Mouse (Mus musculus) MEL (cell line): ENCODE results near the gene Nos3. TPM values are rescaled to one million over a fixed set of nuclear protein-coding genes. Genes with fewer than 3 reads are reported as not detected.

Experiments
- DNase-seq: peaks from one replicate; pipeline ENCODE4 v3.0.0; 2011; ENCODE audit warnings: low read depth, low spot score
- H3K27ac ChIP-seq: 2 replicates; pipeline ENCODE4 v1.5.1; 2012; ENCODE audit warnings: low read depth, mild to moderate bottlenecking, control low read depth, low read length, moderate library complexity; ENCODE audit not compliant: control insufficient read depth
- H3K27me3 ChIP-seq, 2 experiments: fragments of 150-350 bp in 1 of 2; sonication (generic) in 1 of 2; 2 replicates each; pipeline ENCODE4 v1.6.1; 2012; ENCODE audit warnings: low read length in 2 of 2, mild to moderate bottlenecking in 2 of 2, improper control_type of control experiment in 1 of 2, moderate library complexity in 1 of 2; ENCODE audit not compliant: insufficient read depth in 2 of 2, control insufficient read depth in 1 of 2
- H3K36me3 ChIP-seq, 2 experiments: 2 replicates each; pipeline ENCODE4 v1.6.1; 2012 to 2014; ENCODE audit warnings: low read length in 2 of 2, improper control_type of control experiment in 1 of 2, inconsistent platforms in 1 of 2, mild to moderate bottlenecking in 1 of 2; ENCODE audit not compliant: insufficient read depth in 2 of 2, control insufficient read depth in 1 of 2
- H3K4me1 ChIP-seq, 2 experiments: fragments of 150-350 bp in 1 of 2; sonication (generic) in 1 of 2; 2 replicates each; pipeline ENCODE4 v1.6.1; 2012; ENCODE audit warnings: low read length in 2 of 2, improper control_type of control experiment in 1 of 2, mild to moderate bottlenecking in 1 of 2; ENCODE audit not compliant: insufficient read depth in 2 of 2, control insufficient read depth in 1 of 2
- H3K4me3 ChIP-seq, 2 experiments: fragments of 150-350 bp in 1 of 2; sonication (generic) in 1 of 2; 2 replicates each; pipeline ENCODE4 v1.5.1; 2012; ENCODE audit warnings: low read depth in 2 of 2, low read length in 2 of 2, mild to moderate bottlenecking in 2 of 2, moderate library complexity in 2 of 2, control low read depth in 1 of 2, improper control_type of control experiment in 1 of 2; ENCODE audit not compliant: control insufficient read depth in 1 of 2, insufficient read depth in 1 of 2
- H3K79me2 ChIP-seq: 2 replicates; pipeline ENCODE4 v1.6.1; 2012; ENCODE audit warnings: mild to moderate bottlenecking, low read length, moderate library complexity; ENCODE audit not compliant: control insufficient read depth, poor library complexity, insufficient read depth
- H3K9ac ChIP-seq: 2 replicates; pipeline ENCODE4 v1.6.1; 2012; ENCODE audit warnings: low read depth, mild to moderate bottlenecking, control low read depth, low read length, moderate library complexity; ENCODE audit not compliant: control insufficient read depth, poor library complexity, severe bottlenecking
- H3K9me3 ChIP-seq: fragments of 150-350 bp; sonication (generic); replicated peaks from 2 replicates; pipeline ENCODE4 v1.6.1; 2012; ENCODE audit warnings: mild to moderate bottlenecking, low read length, improper control_type of control experiment, moderate library complexity; ENCODE audit not compliant: insufficient read depth
- BHLHE40 ChIP-seq: IDR thresholded peaks from 2 replicates; pipeline ENCODE4 v1.6.1; 2012; ENCODE audit warnings: low read depth, mild to moderate bottlenecking, inconsistent platforms, low read length, improper control_type of control experiment, borderline replicate concordance
- CHD2 ChIP-seq: IDR thresholded peaks from 2 replicates; pipeline ENCODE4 v1.6.1; 2011; ENCODE audit warnings: low read length, improper control_type of control experiment
- CTCF ChIP-seq, 3 experiments: IDR thresholded peaks in 2 of 3; conservative IDR thresholded peaks in 1 of 3; 2 replicates each; pipeline ENCODE4 v1.5.1; 2011 to 2012; ENCODE audit warnings: low read length in 3 of 3, low read depth in 2 of 3, mild to moderate bottlenecking in 2 of 3, improper control_type of control experiment in 1 of 3, inconsistent platforms in 1 of 3, mixed read lengths in 1 of 3, moderate library complexity in 1 of 3; ENCODE audit not compliant: control insufficient read depth in 1 of 3, insufficient read depth in 1 of 3, poor library complexity in 1 of 3, severe bottlenecking in 1 of 3
- ELF1 ChIP-seq: IDR thresholded peaks from 2 replicates; pipeline ENCODE4 v1.6.1; 2014; ENCODE audit warnings: low read depth, mild to moderate bottlenecking, inconsistent platforms, low read length, improper control_type of control experiment, moderate library complexity
- EP300 ChIP-seq, 2 experiments: IDR thresholded peaks; 2 replicates each; pipeline ENCODE4 v1.6.1; 2011; ENCODE audit warnings: improper control_type of control experiment in 2 of 2, low read length in 2 of 2, low read depth in 1 of 2, mild to moderate bottlenecking in 1 of 2
- ETS1 ChIP-seq: IDR thresholded peaks from 2 replicates; pipeline ENCODE4 v1.6.1; 2012; ENCODE audit warnings: low read depth, mild to moderate bottlenecking, inconsistent platforms, low read length, improper control_type of control experiment, moderate library complexity
- GABPA ChIP-seq: IDR thresholded peaks from 2 replicates; pipeline ENCODE4 v1.6.1; 2012; ENCODE audit warnings: low read depth, mild to moderate bottlenecking, inconsistent platforms, low read length, improper control_type of control experiment, moderate library complexity
- GATA1 ChIP-seq: IDR thresholded peaks from 2 replicates; pipeline ENCODE4 v1.6.1; 2011; ENCODE audit warnings: low read depth, low read length, improper control_type of control experiment
- HCFC1 ChIP-seq: IDR thresholded peaks from 2 replicates; pipeline ENCODE4 v1.6.1; 2012; ENCODE audit warnings: low read depth, mild to moderate bottlenecking, inconsistent platforms, low read length, improper control_type of control experiment, moderate library complexity
- JUND ChIP-seq: IDR thresholded peaks from 2 replicates; pipeline ENCODE4 v1.6.1; 2011; ENCODE audit warnings: low read depth, mild to moderate bottlenecking, improper control_type of control experiment, low read length
- KAT2A ChIP-seq: conservative IDR thresholded peaks from 2 replicates; pipeline ENCODE4 v1.6.1; 2012; ENCODE audit warnings: low read depth, low read length, improper control_type of control experiment, inconsistent platforms
- MAFK ChIP-seq: IDR thresholded peaks from 2 replicates; pipeline ENCODE4 v1.6.1; 2011; ENCODE audit warnings: low read depth, mild to moderate bottlenecking, low read length, improper control_type of control experiment, borderline replicate concordance
- MAX ChIP-seq: IDR thresholded peaks from 2 replicates; pipeline ENCODE4 v1.6.1; 2011; ENCODE audit warnings: low read length, improper control_type of control experiment
- MAZ ChIP-seq: IDR thresholded peaks from 2 replicates; pipeline ENCODE4 v1.6.1; 2012; ENCODE audit warnings: low read depth, mild to moderate bottlenecking, inconsistent platforms, low read length, improper control_type of control experiment
- MEF2A ChIP-seq: IDR thresholded peaks from 2 replicates; pipeline ENCODE4 v1.6.1; 2014; ENCODE audit warnings: low read depth, mild to moderate bottlenecking, inconsistent platforms, low read length, improper control_type of control experiment; ENCODE audit not compliant: poor library complexity, insufficient replicate concordance, severe bottlenecking; ENCODE audit errors: extremely low read depth
- MYB ChIP-seq: IDR thresholded peaks from 2 replicates; pipeline ENCODE4 v1.6.1; 2011; ENCODE audit warnings: mild to moderate bottlenecking, low read depth, low read length, improper control_type of control experiment
- MYC ChIP-seq: IDR thresholded peaks from 2 replicates; pipeline ENCODE4 v1.6.1; 2011; ENCODE audit warnings: low read depth, mild to moderate bottlenecking, low read length, improper control_type of control experiment, moderate library complexity
- NELFE ChIP-seq: IDR thresholded peaks from 2 replicates; pipeline ENCODE4 v1.6.1; 2011; ENCODE audit warnings: low read depth, low read length, improper control_type of control experiment
- NRF1 ChIP-seq: IDR thresholded peaks from 2 replicates; pipeline ENCODE4 v1.6.1; 2014; ENCODE audit warnings: low read depth, mild to moderate bottlenecking, inconsistent platforms, low read length, improper control_type of control experiment, moderate library complexity; ENCODE audit not compliant: poor library complexity, insufficient read depth, severe bottlenecking
- POLR2A ChIP-seq, 2 experiments: IDR thresholded peaks; 2 replicates each; pipeline ENCODE4 v1.6.1; 2011 to 2012; ENCODE audit warnings: low read length in 2 of 2, mild to moderate bottlenecking in 2 of 2, control low read depth in 1 of 2, improper control_type of control experiment in 1 of 2, low read depth in 1 of 2, moderate library complexity in 1 of 2; ENCODE audit not compliant: control insufficient read depth in 1 of 2, insufficient read depth in 1 of 2, poor library complexity in 1 of 2
- POLR2AphosphoS5 ChIP-seq: IDR thresholded peaks from 2 replicates; pipeline ENCODE4 v1.6.1; 2012; ENCODE audit warnings: low read depth, borderline replicate concordance, mild to moderate bottlenecking, inconsistent platforms, low read length, moderate library complexity, mixed read lengths
- RAD21 ChIP-seq: IDR thresholded peaks from 2 replicates; pipeline ENCODE4 v1.6.1; 2011; ENCODE audit warnings: mild to moderate bottlenecking, low read depth, low read length, improper control_type of control experiment
- RCOR1 ChIP-seq: IDR thresholded peaks from 2 replicates; pipeline ENCODE4 v1.6.1; 2012; ENCODE audit warnings: low read depth, mild to moderate bottlenecking, inconsistent platforms, low read length, improper control_type of control experiment
- SMC3 ChIP-seq: IDR thresholded peaks from 2 replicates; pipeline ENCODE4 v1.6.1; 2011; ENCODE audit warnings: low read depth, low read length, improper control_type of control experiment
- UBTF ChIP-seq: IDR thresholded peaks from 2 replicates; pipeline ENCODE4 v1.6.1; 2012; ENCODE audit warnings: low read depth, mild to moderate bottlenecking, inconsistent platforms, low read length, improper control_type of control experiment, moderate library complexity, borderline replicate concordance; ENCODE audit not compliant: insufficient read depth
- USF1 ChIP-seq: IDR thresholded peaks from 2 replicates; pipeline ENCODE4 v1.6.1; 2014; ENCODE audit warnings: low read depth, mild to moderate bottlenecking, inconsistent platforms, low read length, improper control_type of control experiment, moderate library complexity
- USF2 ChIP-seq, 2 experiments: IDR thresholded peaks; 2 replicates each; pipeline ENCODE4 v1.6.1; 2011 to 2012; ENCODE audit warnings: improper control_type of control experiment in 2 of 2, low read length in 2 of 2, borderline replicate concordance in 1 of 2, inconsistent platforms in 1 of 2, low read depth in 1 of 2, mild to moderate bottlenecking in 1 of 2; ENCODE audit not compliant: insufficient read depth in 1 of 2
- ZC3H11A ChIP-seq: IDR thresholded peaks from 2 replicates; pipeline ENCODE4 v1.6.1; 2012; ENCODE audit warnings: low read depth, mild to moderate bottlenecking, inconsistent platforms, low read length, improper control_type of control experiment
- ZKSCAN1 ChIP-seq: IDR thresholded peaks from 2 replicates; pipeline ENCODE4 v1.6.1; 2012; ENCODE audit warnings: low read depth, mild to moderate bottlenecking, inconsistent platforms, low read length, improper control_type of control experiment, moderate library complexity
- ZMIZ1 ChIP-seq: IDR thresholded peaks from 2 replicates; pipeline ENCODE4 v1.6.1; 2012; ENCODE audit warnings: low read depth, mild to moderate bottlenecking, inconsistent platforms, low read length, improper control_type of control experiment, moderate library complexity
- polyA plus RNA-seq, 2 experiments: library from polyadenylated mRNA; stranded (reverse) in 1 of 2; unstranded in 1 of 2; fragments of >175 nt in 1 of 2; fragments of >200 nt in 1 of 2; gene quantifications; 2 replicates each; pipeline versions ENCODE4 v1.2.1 to v1.2.4; 2012; ENCODE audit warnings: low replicate concordance in 2 of 2, low read depth in 1 of 2; ENCODE audit not compliant: insufficient read length in 2 of 2, insufficient read depth in 1 of 2, missing spikeins in 1 of 2
- total RNA-seq: library from RNA; depleted of rRNA; stranded (reverse); fragments of 300-350 nt; gene quantifications from 2 replicates; pipeline ENCODE4 v1.2.3, GENCODE M21; 2012

Nos3 gene
- total and polyA plus RNA-seq, 3 experiments = 3.9 to 6.2 TPM; not detected in 1

GRCm38 (mm10) chr5:24427285-24427633 lies 62.6 kb downstream of the Nos3 start:
- Histone ChIP-seq H3K27ac (no peak overlapping the region), H3K9ac (no peak overlapping the region)

GRCm38 (mm10) chr5:24427981-24428402 lies 63.4 kb downstream of the Nos3 start:
- Histone ChIP-seq H3K4me1 (peaks cover 6 to 17% of the 10 kb centered on the region in 2 experiments), H3K9me3 (no peaks in the 10 kb centered on the region), H3K4me3 (no peak overlapping the region), H3K9ac (no peak overlapping the region), H3K27ac (no peak overlapping the region), H3K79me2 (peaks cover 14% of the 10 kb centered on the region), H3K36me3 (peaks cover 2 to 15% of the 10 kb centered on the region in 2 experiments), H3K27me3 (no peaks in the 10 kb centered on the region)
- no peak for DNase-seq
- TF ChIP-seq ZMIZ1 = no peak
- TF ChIP-seq UBTF = no peak
- TF ChIP-seq MEF2A = no peak
- TF ChIP-seq NELFE = no peak
- no peak for TF ChIP-seq MAX
- no peak for TF ChIP-seq RCOR1
- TF ChIP-seq ETS1 = no peak
- no peak for TF ChIP-seq GABPA
- no peak for TF ChIP-seq GATA1
- no peak for TF ChIP-seq JUND
- no peak for TF ChIP-seq CTCF (IDR thresholded peaks at IDR 0.05 in 2 of 3, conservative IDR thresholded peaks at IDR 0.05 in 1 of 3; ENCODE audit: control insufficient read depth in 1 of 3, insufficient read depth in 1 of 3, low read depth in 2 of 3, low read length in 3 of 3, poor library complexity in 1 of 3, severe bottlenecking in 1 of 3)
- no peak for TF ChIP-seq CHD2
- no peak for TF ChIP-seq MAFK
- TF ChIP-seq HCFC1 = no peak
- TF ChIP-seq RAD21 = no peak
- TF ChIP-seq MYB = no peak
- TF ChIP-seq MYC = no peak
- TF ChIP-seq ZC3H11A = no peak
- no peak for TF ChIP-seq USF1
- TF ChIP-seq KAT2A = no peak

More at GRCm38 (mm10) chr5:24427285-24427633, 62.6 kb downstream of the Nos3 start:
- no peaks in the 10 kb centered on the region for H3K27me3 ChIP-seq
- peaks cover 14% of the 10 kb centered on the region for H3K79me2 ChIP-seq
- H3K4me3 ChIP-seq = no peak overlapping the region
- peaks cover 6 to 22% of the 10 kb centered on the region in 2 experiments for H3K4me1 ChIP-seq
- H3K9me3 ChIP-seq = no peaks in the 10 kb centered on the region
- DNase-seq = no peak
- H3K36me3 ChIP-seq = peaks cover 2 to 17% of the 10 kb centered on the region in 2 experiments
- TF ChIP-seq ZMIZ1 = no peak
- TF ChIP-seq ZKSCAN1 = no peak
- no peak for TF ChIP-seq KAT2A
- TF ChIP-seq BHLHE40 = no peak
- TF ChIP-seq USF2 (IDR thresholded peaks at IDR 0.05; ENCODE audit: borderline replicate concordance in 1 of 2, insufficient read depth in 1 of 2, low read depth in 1 of 2, low read length in 2 of 2) = no peak
- TF ChIP-seq JUND = no peak
- TF ChIP-seq RAD21 = no peak
- no peak for TF ChIP-seq NELFE
- TF ChIP-seq EP300 (IDR thresholded peaks at IDR 0.05; ENCODE audit: low read depth in 1 of 2, low read length in 2 of 2) = no peak
- TF ChIP-seq POLR2A (IDR thresholded peaks at IDR 0.05; ENCODE audit: control insufficient read depth in 1 of 2, insufficient read depth in 1 of 2, low read depth in 1 of 2, low read length in 2 of 2, poor library complexity in 1 of 2) = no peak
- TF ChIP-seq MAZ = no peak; the same call in 1 of the 2 replicates
- TF ChIP-seq ELF1 = no peak
- TF ChIP-seq NRF1 = no peak
- no peak for TF ChIP-seq HCFC1
- no peak for TF ChIP-seq SMC3
- no peak for TF ChIP-seq MYC
- TF ChIP-seq POLR2AphosphoS5 = no peak
- TF ChIP-seq CHD2 = no peak
- no peak for TF ChIP-seq MAFK
- TF ChIP-seq GABPA = no peak
